Mouse (Mus musculus): ENCODE measurements around the gene Cald1.

GRCm38 (mm10) chr6:34716888-34717635 lies 118.8 kb downstream of the Cald1 start:
- no peak for TF ChIP-seq CTCF (IDR thresholded peaks at IDR 0.05; ENCODE audit: low read depth, low read length)
- no peak for TF ChIP-seq POLR2A (IDR thresholded peaks at IDR 0.05; ENCODE audit: borderline replicate concordance, low read depth, low read length)

All from bone marrow macrophage, adult 2 months (primary cell).